Mouse (Mus musculus) activated CD4-positive, CD25-positive, alpha-beta regulatory T cell, adult 4 months (primary cell): ENCODE results near the gene Cdc25b. TPM values are rescaled to one million over a fixed set of nuclear protein-coding genes. Genes with fewer than 3 reads are reported as not detected.

Source experiments
- ATAC-seq: one replicate; pipeline ENCODE4 v1.8.0; 2017
- polyA plus RNA-seq, 2 experiments: library from polyadenylated mRNA; unstranded; fragments of 100-300 nt; shearing (Covaris generic); gene quantifications; one replicate each; pipeline ENCODE4 v1.2.1; 2017

Gene Cdc25b
- polyA plus RNA-seq, result 10 to 100 TPM; 90.4 to 96.2 TPM

- ATAC-seq, result peak; percentile 71
Observed at GRCm38 (mm10) chr2:131186771-131187601, at the start of gene Cdc25b, which contains the start of gene Spef1. TSS of gene Cdc25b (plus strand) at chr2:131186949. TSS of gene Spef1 (minus strand) at chr2:131187282.

DNA sequence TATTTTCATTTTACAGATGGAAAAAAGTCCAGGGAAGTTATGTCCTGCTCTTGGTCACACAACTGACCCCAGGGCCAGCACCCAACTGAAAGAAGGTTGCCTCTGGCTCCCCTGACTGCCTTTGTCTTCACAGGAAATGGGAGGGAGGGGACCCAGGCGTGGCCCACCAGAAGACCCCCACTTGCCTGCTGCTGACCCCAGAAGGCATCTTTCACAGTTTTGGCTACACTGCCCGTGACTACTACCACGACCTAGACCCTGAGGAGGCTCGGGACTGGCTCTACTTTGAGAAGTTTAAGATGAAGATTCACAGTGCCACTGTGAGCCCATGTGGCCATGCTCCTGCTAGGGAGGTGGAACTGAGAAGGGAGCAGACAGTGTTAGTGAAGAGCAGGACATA, 48.5 kb upstream of the Cdc25b start:
- no peak for ATAC-seq

GRCm38 (mm10) chr2:131138760-131139159, 48.0 kb upstream of the Cdc25b start:
- ATAC-seq, result no peak

DNA sequence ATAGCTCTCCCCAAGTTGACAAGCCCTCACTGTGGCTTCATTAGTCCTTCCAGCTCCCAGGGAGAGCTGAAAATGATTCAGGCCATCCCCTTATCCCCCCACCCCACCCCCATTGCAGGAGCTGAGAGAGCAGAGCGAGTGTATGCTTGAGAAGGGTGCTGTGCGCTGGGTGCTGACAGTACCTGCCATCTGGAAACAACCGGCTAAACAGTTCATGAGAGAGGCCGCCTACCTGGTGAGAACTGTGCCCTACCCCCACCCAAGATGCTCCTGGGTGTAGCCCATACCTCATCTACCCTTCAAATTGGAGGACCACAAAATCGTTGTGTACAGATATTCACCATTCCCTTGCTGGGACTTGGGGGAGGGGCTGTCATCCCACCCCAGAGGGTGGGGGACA, 47.5 kb upstream of the Cdc25b start:
- no peak for ATAC-seq

- ATAC-seq, result no peak
Observed at GRCm38 (mm10) chr2:131139886-131140532, 46.7 kb upstream of the Cdc25b start.

- ATAC-seq, result no peak
Observed at GRCm38 (mm10) chr2:131140533-131140905, 46.2 kb upstream of the Cdc25b start.

- ATAC-seq, result no peak
Observed at GRCm38 (mm10) chr2:131141336-131141986, 45.3 kb upstream of the Cdc25b start.

DNA sequence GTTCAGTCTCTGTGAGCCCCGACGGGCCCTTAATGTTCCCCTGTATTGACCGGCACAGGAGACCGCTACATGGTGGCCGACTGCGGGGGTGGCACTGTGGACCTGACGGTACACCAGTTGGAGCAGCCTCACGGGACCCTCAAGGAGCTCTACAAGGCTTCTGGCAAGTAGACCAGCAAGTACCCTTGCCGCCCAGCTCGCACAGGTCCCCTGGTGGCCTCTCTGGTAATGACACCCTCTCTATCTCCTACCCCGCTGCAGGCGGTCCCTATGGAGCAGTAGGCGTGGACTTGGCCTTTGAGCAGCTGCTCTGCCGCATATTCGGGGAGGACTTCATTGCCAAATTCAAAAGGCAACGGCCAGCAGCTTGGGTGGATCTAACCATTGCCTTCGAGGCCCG, 44.2 kb upstream of the Cdc25b start:
- peak; percentile 75 for ATAC-seq

DNA sequence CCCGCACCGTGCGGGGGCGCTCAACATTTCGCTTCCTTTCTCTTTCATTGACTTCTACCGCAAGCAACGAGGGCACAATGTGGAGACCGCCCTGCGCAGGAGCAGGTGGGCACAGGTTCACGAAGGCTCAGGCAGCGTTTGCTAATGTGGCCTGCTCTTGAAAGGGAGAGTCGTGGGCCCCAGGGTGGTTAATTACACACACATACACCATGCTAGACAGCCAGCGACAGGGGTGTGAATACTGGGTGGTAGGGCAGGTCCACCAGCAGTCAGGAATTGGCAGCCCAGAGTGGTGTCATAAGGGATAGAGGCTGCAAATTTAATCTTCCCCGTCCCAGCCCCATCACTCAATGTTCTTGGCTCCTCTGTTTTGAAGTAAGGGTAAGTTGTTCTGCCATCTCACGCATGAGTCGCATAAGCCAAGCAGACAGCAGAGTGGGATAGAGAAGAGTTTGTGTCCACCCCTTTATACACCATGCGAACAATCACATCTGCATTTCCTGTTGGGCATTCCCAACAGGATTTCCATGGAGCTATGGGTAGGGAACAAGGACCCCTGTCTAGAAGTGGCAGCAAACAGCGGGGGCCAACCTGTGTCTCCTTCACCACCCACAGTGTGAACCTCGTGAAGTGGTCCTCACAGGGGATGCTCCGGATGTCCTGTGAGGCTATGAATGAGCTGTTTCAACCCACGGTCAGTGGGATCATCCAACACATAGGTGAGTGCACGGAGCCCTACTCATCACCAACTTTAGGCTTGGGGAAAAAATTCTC, 43.6 kb upstream of the Cdc25b start:
- ATAC-seq, result no peak

GRCm38 (mm10) chr2:131145121-131145520, 41.6 kb upstream of the Cdc25b start:
- no peak for ATAC-seq

DNA sequence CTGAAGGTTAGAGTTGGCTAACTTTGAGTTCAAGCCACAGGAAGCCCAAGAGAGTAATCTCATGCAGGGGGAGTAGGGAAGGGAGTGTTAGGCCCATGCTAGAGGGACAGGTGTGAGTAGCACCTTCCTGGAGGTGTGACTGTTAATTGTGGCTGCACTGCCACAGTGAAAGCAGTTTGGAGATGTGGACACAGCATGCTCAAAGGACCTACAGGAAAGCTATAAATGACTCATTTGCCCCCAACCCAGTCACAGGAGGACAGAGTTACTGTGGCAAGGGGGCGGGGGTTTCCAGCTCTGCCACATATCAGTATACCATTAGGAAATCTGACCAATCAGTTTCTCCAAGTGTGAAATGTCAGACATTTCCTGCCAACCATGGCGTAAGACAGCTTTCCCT, 41.2 kb upstream of the Cdc25b start:
- no peak for ATAC-seq

- ATAC-seq, result no peak
Observed at GRCm38 (mm10) chr2:131146193-131147042, 40.3 kb upstream of the Cdc25b start.

GRCm38 (mm10) chr2:131147043-131147365, 39.7 kb upstream of the Cdc25b start:
- ATAC-seq, result no peak

DNA sequence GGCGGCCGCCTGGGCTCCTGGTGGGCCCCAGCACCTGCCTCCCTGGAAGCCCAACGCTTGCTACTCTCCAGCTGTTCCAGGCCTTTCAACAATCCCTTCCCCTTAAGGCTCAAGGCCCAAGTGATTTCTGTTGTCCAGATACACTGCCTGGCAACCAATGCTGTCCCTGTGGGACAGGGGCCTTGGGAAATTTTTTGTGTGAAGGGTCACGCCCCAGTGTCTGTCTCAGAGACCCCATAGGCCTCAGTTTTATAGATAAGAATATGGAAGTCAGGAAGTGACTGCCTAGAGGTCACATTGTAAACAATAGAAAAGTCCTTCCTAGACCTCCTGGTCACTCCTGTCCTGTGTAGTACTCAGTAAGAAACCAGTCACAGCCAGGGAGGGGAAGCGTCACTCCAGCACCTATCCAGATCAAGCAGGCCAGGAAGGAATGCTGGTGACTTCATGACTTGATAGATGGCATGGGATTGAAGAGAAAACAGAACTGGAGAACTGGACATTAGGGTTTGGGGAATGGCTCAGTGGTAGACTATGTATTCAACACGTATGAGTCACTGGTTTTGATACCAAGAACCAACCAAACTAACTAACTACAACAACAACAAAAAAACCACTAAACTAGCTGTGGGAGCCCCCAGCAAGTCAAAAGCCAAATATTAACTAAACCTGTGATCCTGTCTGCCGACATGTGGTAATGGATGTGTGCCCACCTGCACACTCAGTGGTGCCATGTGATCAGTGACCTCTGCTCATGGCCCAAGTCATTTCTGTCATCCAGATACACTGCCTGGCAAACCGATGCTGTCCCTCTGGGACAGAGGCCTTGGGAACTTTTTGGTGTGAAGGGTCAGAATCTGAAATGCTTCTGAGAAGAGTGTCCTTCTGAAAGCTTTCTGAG, 38.1 kb upstream of the Cdc25b start:
- ATAC-seq, result no peak

DNA sequence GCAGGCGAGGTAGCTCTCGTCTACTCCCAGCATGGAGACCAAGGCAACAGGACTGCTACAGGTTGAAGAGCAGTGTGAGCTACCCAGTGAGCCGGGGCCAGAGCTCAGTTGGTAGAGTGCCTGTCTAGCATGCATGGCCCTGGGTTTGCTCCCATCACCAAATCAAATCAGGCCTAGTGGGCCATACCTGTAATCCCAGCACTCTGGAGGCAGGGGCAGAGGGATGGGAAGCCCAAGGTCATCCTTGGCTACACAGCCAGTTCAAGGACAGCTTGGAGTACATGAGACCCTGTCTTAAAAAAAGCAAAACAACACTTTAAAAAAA, 37.5 kb upstream of the Cdc25b start:
- ATAC-seq, result no peak

GRCm38 (mm10) chr2:131152166-131152730, 34.5 kb upstream of the Cdc25b start:
- ATAC-seq, result no peak

- no peak for ATAC-seq
Observed at GRCm38 (mm10) chr2:131154036-131154435, 32.7 kb upstream of the Cdc25b start.

DNA sequence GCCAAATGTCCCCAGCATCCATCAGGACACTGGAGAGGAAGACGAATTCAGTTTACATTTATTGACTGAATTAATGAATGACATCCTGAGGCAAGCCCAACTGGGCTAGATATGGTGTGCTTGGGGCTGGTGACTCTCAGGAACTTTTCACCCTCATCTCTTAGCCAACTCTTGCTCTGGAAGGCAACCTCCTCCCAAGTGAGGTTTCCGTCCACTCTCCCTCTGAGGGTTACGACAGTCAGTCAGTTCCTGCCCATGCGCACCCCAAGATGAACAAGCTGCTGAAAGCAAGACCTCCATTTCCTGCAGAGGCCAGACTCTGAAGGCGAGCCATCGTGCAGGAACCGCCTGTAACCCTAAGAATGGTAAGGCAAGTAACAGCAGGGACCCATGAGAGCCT, 29.8 kb upstream of the Cdc25b start:
- ATAC-seq, result no peak

DNA sequence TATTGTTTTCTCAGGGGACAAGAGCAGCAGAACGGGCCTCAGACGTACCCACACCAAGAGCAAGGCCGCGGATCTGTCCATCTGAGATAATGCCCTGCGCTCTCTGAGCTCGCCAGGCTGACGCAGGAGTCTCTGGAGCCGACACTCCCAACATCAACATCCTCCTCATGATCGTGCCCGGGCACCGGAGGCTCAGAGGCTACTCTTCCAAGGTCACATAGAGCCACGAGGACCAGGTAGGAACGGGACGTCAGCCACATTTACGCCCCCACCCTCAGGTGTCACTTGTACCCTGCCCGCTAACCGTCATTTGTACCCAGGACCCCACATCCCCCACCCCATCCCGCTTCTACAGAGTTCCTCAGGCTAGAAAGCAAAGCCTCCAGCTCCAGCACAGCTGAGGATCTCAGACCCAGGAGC, 27.2 kb upstream of the Cdc25b start:
- ATAC-seq, result peak; percentile 25

DNA sequence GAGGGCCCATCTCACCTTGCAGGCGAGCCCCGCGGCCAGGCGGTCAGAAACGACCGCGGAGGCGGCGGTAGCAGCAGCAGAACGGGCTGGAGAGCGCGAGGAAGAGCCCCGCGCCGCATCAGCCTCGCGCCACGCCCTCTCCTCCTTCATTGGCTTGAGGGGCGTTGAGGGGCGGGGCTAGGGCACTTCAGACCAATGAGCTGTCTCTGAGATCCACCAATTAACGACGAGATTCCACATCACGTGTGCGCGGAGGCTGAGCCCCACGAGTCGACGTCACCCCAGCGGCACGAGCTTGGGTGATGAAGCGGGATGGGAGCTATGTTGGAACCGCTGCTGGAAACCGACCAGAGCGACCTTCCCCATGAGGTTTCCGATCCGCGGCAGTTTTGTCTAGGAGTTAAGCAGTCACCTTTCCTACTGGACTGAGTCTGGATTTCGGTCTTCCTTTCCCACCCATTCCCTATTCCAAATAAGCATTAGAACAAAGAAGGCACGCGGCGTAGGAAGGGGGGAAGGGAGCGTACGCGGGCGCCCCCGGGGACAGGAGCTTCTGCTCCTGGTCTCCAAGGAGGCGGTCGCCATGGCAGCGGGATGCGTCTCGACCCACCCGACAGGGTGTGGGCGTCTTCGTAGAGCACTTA, 26.7 kb upstream of the Cdc25b start, which contains the start of gene 1700037H04Rik:
Gene 1700037H04Rik, minus strand, starts transcription at position 144 of the 644 bp plus-strand sequence.
- peak; percentile 99 for ATAC-seq
